Mouse (Mus musculus) megakaryocyte, embryonic 14.5 days (primary cell): ENCODE data around the gene Mdm1.

ENCODE experiments used
- FLI1 ChIP-seq: IDR thresholded peaks from 2 replicates; pipeline ENCODE4 v1.6.1; 2012; ENCODE audit warnings: low read length, inconsistent platforms, mixed read lengths
- GATA1 ChIP-seq: IDR thresholded peaks from 3 replicates; pipeline ENCODE4 v1.6.1; 2012; ENCODE audit warnings: mixed read lengths, low read length, inconsistent platforms, borderline replicate concordance

GRCm38 (mm10) chr10:118113256-118113682, 28.3 kb upstream of the Mdm1 start:
- TF ChIP-seq FLI1: no peak
- no peak for TF ChIP-seq GATA1
